Mouse (Mus musculus): ENCODE data around the gene Krtap3-1.

Gene Krtap3-1

DNA sequence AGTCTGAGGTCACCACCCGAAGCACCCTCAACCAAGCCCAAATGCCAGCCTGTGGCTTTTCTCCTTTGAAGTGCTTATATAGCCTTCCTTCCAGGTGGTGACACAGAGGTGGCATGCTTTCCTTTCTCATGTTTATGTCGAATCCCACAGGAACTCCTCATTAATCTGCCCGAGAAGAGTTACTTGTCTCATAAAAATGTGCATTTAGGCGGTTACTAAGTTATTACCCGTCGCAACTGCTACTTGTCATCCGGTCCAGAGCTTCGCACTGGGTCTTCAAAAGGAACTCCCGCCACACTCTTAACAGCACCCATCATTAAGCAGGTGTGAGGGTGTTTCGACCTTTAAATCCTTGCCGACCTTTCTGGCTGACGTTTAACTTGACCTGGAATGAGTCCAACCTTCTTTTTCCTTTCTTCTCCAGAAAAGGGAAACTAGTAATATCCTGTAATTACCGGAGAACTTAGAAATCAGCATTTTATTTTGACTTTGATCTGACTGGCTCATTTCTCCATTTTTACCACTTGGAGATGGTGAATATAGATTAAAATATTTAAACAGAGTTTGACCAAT is 45.1 kb downstream of the Krtap3-1 start, which contains the start of gene Krt39:
TSS of gene Krt39 (minus strand) at position 51 of the 573 bp plus-strand sequence.
- DNase-seq (ENCODE audit: low spot score), result no peak

Measured in ovary, adult 18-20 months (tissue).